Mouse (Mus musculus) yolk sac, embryonic 10.5 days (tissue): ENCODE data around the gene Ift74.

Source experiments
- DNase-seq: peaks from one replicate; pipeline ENCODE4 v3.0.0-alpha.2; 2017; ENCODE audit warnings: low spot score

Gene Ift74

GRCm38 (mm10) chr4:94692175-94692574 lies 77.9 kb downstream of the Ift74 start:
- DNase-seq, result no peak

- no peak for DNase-seq
These were observed 82.1 kb downstream of the Ift74 start for GRCm38 (mm10) chr4:94696368-94696767.

GRCm38 (mm10) chr4:94711002-94711401 lies 96.7 kb downstream of the Ift74 start:
- DNase-seq, result no peak

- DNase-seq, result no peak
These were observed 97.1 kb downstream of the Ift74 start for GRCm38 (mm10) chr4:94711426-94711825.

GRCm38 (mm10) chr4:94713741-94714140 lies 99.5 kb downstream of the Ift74 start:
- no peak for DNase-seq

GRCm38 (mm10) chr4:94715166-94715565 lies 100.9 kb downstream of the Ift74 start:
- no peak for DNase-seq

- no peak for DNase-seq
These were observed 111.5 kb downstream of the Ift74 start for GRCm38 (mm10) chr4:94725799-94726198.

GRCm38 (mm10) chr4:94732721-94733120 lies 118.4 kb downstream of the Ift74 start:
- no peak for DNase-seq

- DNase-seq, result no peak
These were observed 123.3 kb downstream of the Ift74 start for GRCm38 (mm10) chr4:94737326-94738295.

- DNase-seq, result peak; percentile 25
These were observed 124.8 kb downstream of the Ift74 start, which contains the start of gene Tek for GRCm38 (mm10) chr4:94738838-94739731. TSS of gene Tek (plus strand) at chr4:94739289.

- no peak for DNase-seq
These were observed 127.5 kb downstream of the Ift74 start for GRCm38 (mm10) chr4:94741824-94742223.
